Mouse (Mus musculus) spleen, adult 2 months (tissue): ENCODE data around the gene Dus1l. TPM values are rescaled to one million over a fixed set of nuclear protein-coding genes. Genes with fewer than 3 reads are reported as not detected.
"Not testable (repeated sequence)": the region's sequence is repeated elsewhere in the genome, so short reads cannot be mapped to it uniquely, and the experiment has no call there.

Experiments
- DNase-seq, 2 experiments: peaks; one replicate each; pipeline versions ENCODE4 v3.0.0 to v3.0.0-alpha.2; 2012 to 2021; ENCODE audit warnings: low spot score in 2 of 2, low read depth in 1 of 2
- H3K27ac ChIP-seq: fragments of 200-500 bp; 2 replicates; pipeline ENCODE4 v1.5.1; 2012; ENCODE audit warnings: low read length, inconsistent platforms; ENCODE audit not compliant: insufficient read depth
- H3K27me3 ChIP-seq: fragments of 200-500 bp; 2 replicates; pipeline ENCODE4 v1.6.1; 2012; ENCODE audit warnings: mild to moderate bottlenecking, moderate library complexity, low read length, inconsistent platforms; ENCODE audit not compliant: control insufficient read depth, insufficient read depth
- H3K36me3 ChIP-seq: fragments of 200-500 bp; 2 replicates; pipeline ENCODE4 v1.6.1; 2012; ENCODE audit warnings: mild to moderate bottlenecking, low read length, inconsistent platforms; ENCODE audit not compliant: control insufficient read depth, insufficient read depth
- H3K4me1 ChIP-seq: fragments of 200-500 bp; 2 replicates; pipeline ENCODE4 v1.6.1; 2011; ENCODE audit warnings: inconsistent platforms; ENCODE audit not compliant: control insufficient read depth, insufficient read depth, insufficient read length
- H3K4me3 ChIP-seq: fragments of 200-500 bp; 2 replicates; pipeline ENCODE4 v1.5.1; 2011; ENCODE audit warnings: mild to moderate bottlenecking, inconsistent platforms; ENCODE audit not compliant: insufficient read depth, insufficient read length; ENCODE audit errors: extremely low read depth
- CTCF ChIP-seq: fragments of 200-500 bp; IDR thresholded peaks from 2 replicates; pipeline ENCODE4 v1.5.1; 2011; ENCODE audit warnings: mild to moderate bottlenecking, inconsistent platforms; ENCODE audit not compliant: insufficient read depth, insufficient read length, insufficient replicate concordance; ENCODE audit errors: extremely low read depth
- POLR2A ChIP-seq: fragments of 200-500 bp; IDR thresholded peaks from 2 replicates; pipeline ENCODE4 v1.6.1; 2011; ENCODE audit warnings: low read depth, low read length, inconsistent platforms
- WGBS: fragments of 180-500 bp; shearing (Covaris S2); methylation state at CpG from one replicate; pipeline ENCODE4 v1.1.7; 2018; 5-methylcytosine and 5-hydroxymethylcytosine counted together
- polyA plus RNA-seq: library from polyadenylated mRNA; depleted of rRNA; stranded (reverse); fragments of >200 nt; gene quantifications from 2 replicates; pipeline ENCODE4 v1.2.3, GENCODE M21; 2012; rRNA removed

Dus1l gene
- polyA plus RNA-seq, result 35.0 and 39.4 TPM in 2 replicates

GRCm38 (mm10) chr11:120795756-120796613 is at the start of gene Dus1l:
Dus1l (minus strand) TSS chr11:120796403.
- Histone ChIP-seq H3K27ac (peak within 1 kb of the TSS; percentile 15; the same call in 1 of the 2 replicates), H3K4me1 (peaks cover 11% of the 10 kb centered on the region; the same call in 1 of the 2 replicates), H3K36me3 (peaks cover 13% of the 10 kb centered on the region), H3K27me3 (no peaks in the 10 kb centered on the region), H3K4me3 (peak within 1 kb of the TSS; percentile 71)
- peak; percentile 92 to 95 for DNase-seq
- 2% methylated on average over 58 of the region's 59 CpGs for WGBS
- TF ChIP-seq CTCF, result no peak
- TF ChIP-seq POLR2A, result peak; percentile 70

GRCm38 (mm10) chr11:120844329-120844728 is 48.1 kb upstream of the Dus1l start:
- no peak overlapping the region for H3K4me3 ChIP-seq
- WGBS, result 90% methylated on average over 4 of the region's 4 CpGs

GRCm38 (mm10) chr11:120833555-120834280 is 37.5 kb upstream of the Dus1l start:
- DNase-seq, result no peak
- Histone ChIP-seq H3K27me3 (no peaks in the 10 kb centered on the region), H3K4me3 (no peak overlapping the region), H3K27ac (no peak overlapping the region), H3K4me1 (no peaks in the 10 kb centered on the region), H3K36me3 (no peaks in the 10 kb centered on the region)
- no peak for TF ChIP-seq POLR2A
- TF ChIP-seq CTCF, result no peak
- 85% methylated on average over 8 of the region's 8 CpGs for WGBS

More at GRCm38 (mm10) chr11:120844329-120844728, 48.1 kb upstream of the Dus1l start:
- no peak for DNase-seq
- Histone ChIP-seq H3K27ac (no peak overlapping the region), H3K36me3 (no peaks in the 10 kb centered on the region), H3K27me3 (no peaks in the 10 kb centered on the region), H3K4me1 (no peaks in the 10 kb centered on the region)
- TF ChIP-seq POLR2A, result no peak
- TF ChIP-seq CTCF, result no peak

- WGBS, result 89% methylated on average over 5 of the region's 5 CpGs
- not testable (repeated sequence) for H3K4me3 ChIP-seq, H3K27ac ChIP-seq, H3K4me1 ChIP-seq, DNase-seq, H3K27me3 ChIP-seq, H3K36me3 ChIP-seq
These were observed 36.8 kb upstream of the Dus1l start for GRCm38 (mm10) chr11:120832962-120833361.

- Histone ChIP-seq H3K36me3 (no peaks in the 10 kb centered on the region), H3K27me3 (no peaks in the 10 kb centered on the region)
These were observed 35.6 kb upstream of the Dus1l start for GRCm38 (mm10) chr11:120831659-120832440.

GRCm38 (mm10) chr11:120830686-120831085 is 34.5 kb upstream of the Dus1l start:
- Histone ChIP-seq H3K27ac (no peak overlapping the region), H3K4me1 (peaks cover 2% of the 10 kb centered on the region; the same call in 1 of the 2 replicates), H3K27me3 (no peaks in the 10 kb centered on the region), H3K4me3 (no peak overlapping the region), H3K36me3 (no peaks in the 10 kb centered on the region)
- 88% methylated on average over 12 of the region's 12 CpGs for WGBS
- DNase-seq, result no peak
- TF ChIP-seq POLR2A, result no peak
- TF ChIP-seq CTCF, result no peak

More at GRCm38 (mm10) chr11:120831659-120832440, 35.6 kb upstream of the Dus1l start:
- no peak for DNase-seq
- H3K4me1 ChIP-seq, result no peaks in the 10 kb centered on the region
- TF ChIP-seq CTCF (no peak), POLR2A (no peak)
- no peak overlapping the region for H3K4me3 ChIP-seq
- 87% methylated on average over 3 of the region's 3 CpGs for WGBS
- no peak overlapping the region for H3K27ac ChIP-seq
